Mouse (Mus musculus) heart, embryonic 13.5 days (tissue): ENCODE results near the gene Hk1. TPM values are rescaled to one million over a fixed set of nuclear protein-coding genes. Genes with fewer than 3 reads are reported as not detected.

Experiments
- ATAC-seq: fragments of 200-750 bp; cut with Nextera tagmentation; 2 replicates; pipeline ENCODE4 v1.8.0; 2017; ENCODE audit warnings: moderate TSS enrichment; ENCODE audit not compliant: insufficient number of reproducible peaks, low FRiP score, low TSS enrichment; ENCODE audit errors: extremely low read depth
- H3K27ac ChIP-seq: fragments of 300-500 bp; sonication (generic); replicated peaks from 2 replicates; pipeline ENCODE4 v1.5.1; 2015; ENCODE audit warnings: moderate library complexity, mild to moderate bottlenecking, inconsistent platforms
- H3K27me3 ChIP-seq: fragments of 300-500 bp; sonication (generic); replicated peaks from 2 replicates; pipeline ENCODE4 v1.6.1; 2015; ENCODE audit warnings: mild to moderate bottlenecking, inconsistent platforms
- H3K36me3 ChIP-seq: fragments of 300-500 bp; sonication (generic); 2 replicates; pipeline ENCODE4 v1.6.1; 2015; ENCODE audit warnings: mild to moderate bottlenecking, inconsistent platforms
- H3K4me1 ChIP-seq: fragments of 300-500 bp; sonication (generic); 2 replicates; pipeline ENCODE4 v1.6.1; 2015; ENCODE audit warnings: inconsistent platforms
- H3K4me2 ChIP-seq: fragments of 300-500 bp; sonication (generic); 2 replicates; pipeline ENCODE4 v1.6.1; 2015; ENCODE audit warnings: inconsistent platforms, mild to moderate bottlenecking, moderate library complexity
- H3K4me3 ChIP-seq: fragments of 300-500 bp; sonication (generic); 2 replicates; pipeline ENCODE4 v1.5.1; 2015; ENCODE audit warnings: moderate library complexity, mild to moderate bottlenecking, inconsistent platforms
- H3K9ac ChIP-seq: fragments of 300-500 bp; sonication (generic); 2 replicates; pipeline ENCODE4 v1.6.1; 2015; ENCODE audit warnings: inconsistent platforms, mild to moderate bottlenecking, moderate library complexity
- H3K9me3 ChIP-seq: fragments of 300-500 bp; sonication (generic); 2 replicates; pipeline ENCODE4 v1.6.1; 2016; ENCODE audit warnings: inconsistent platforms
- WGBS: fragments of 180-500 bp; shearing (Covaris S2); methylation state at CpG from one replicate; pipeline ENCODE4 v1.1.7; 2015; ENCODE audit warnings: mixed read lengths; 5-methylcytosine and 5-hydroxymethylcytosine counted together
- polyA plus RNA-seq: library from polyadenylated mRNA; unstranded; fragments of >200 nt; fragmentation: Nextera tagmentation; extraction: Ambion mirVana; gene quantifications from 2 replicates; pipeline ENCODE4 v1.2.1, GENCODE M21; 2015

Gene Hk1
- polyA plus RNA-seq, 1 experiment from 2014 or later, result 163 TPM

DNA sequence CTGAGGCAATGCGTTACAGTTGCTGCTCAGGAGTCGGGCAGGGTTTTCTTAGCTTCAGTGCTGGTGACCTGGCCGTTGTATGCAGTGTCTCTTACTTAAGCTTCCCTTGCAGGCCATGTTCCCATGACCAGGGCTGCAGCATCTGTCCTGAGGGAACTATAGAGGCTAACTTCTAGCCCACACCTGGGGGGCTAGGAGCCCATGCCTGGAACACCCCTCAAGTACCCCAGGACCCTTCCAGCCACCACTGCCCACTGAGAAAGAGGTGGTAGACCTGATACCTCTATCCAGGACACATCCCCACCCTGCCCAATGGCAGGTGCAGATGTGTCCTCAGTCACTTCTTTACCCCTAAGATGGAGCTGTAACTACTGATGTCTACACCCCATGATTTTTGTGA is 38.7 kb downstream of the Hk1 start:
- Histone ChIP-seq H3K9me3 (no peaks in the 10 kb centered on the region), H3K4me1 (peaks cover 49% of the 10 kb centered on the region), H3K4me3 (peak overlapping the region; percentile 96), H3K36me3 (no peaks in the 10 kb centered on the region), H3K27me3 (no peaks in the 10 kb centered on the region), H3K4me2 (peak overlapping the region; percentile 91), H3K27ac (peak overlapping the region; percentile 98), H3K9ac (peak overlapping the region; percentile 97)
- ATAC-seq, result no peak
- WGBS, result 22% methylated on average over 3 of the region's 3 CpGs

DNA sequence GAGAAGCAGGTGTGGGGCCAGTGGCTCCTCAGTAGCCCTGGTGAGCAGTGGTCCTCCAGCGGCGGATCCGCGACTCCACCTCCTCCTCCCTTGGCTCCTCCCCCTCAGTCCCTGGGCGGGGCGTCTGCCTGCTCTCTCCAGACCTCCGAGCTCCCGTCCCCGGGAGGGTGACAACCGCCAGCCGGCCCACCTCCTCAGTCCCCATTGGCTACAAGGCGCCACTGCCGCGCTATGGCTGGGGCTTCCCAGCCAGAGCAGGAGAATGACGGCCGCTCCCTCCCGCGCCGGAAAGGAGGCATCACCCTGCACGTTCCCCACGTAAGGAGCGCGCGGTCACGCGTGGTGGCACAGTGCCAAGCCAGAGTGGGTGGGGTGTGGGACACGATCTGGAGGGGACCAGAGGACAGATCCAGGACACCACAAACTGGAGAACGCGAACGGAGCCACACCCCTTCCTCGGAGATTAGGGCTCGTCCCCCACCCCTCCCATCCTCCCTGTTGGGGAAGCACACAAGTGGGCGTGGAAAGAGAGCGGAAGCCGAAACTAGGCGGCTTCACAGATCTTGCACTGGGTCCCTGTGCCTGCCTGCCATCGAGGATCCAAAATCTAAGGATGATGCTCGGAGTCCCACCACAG is 39.5 kb downstream of the Hk1 start:
- H3K27me3 ChIP-seq, result no peaks in the 10 kb centered on the region
- peak overlapping the region; percentile 96 for H3K4me3 ChIP-seq
- H3K36me3 ChIP-seq, result no peaks in the 10 kb centered on the region
- H3K9ac ChIP-seq, result peak overlapping the region; percentile 97
- peaks cover 57% of the 10 kb centered on the region for H3K4me1 ChIP-seq
- H3K9me3 ChIP-seq, result no peaks in the 10 kb centered on the region
- H3K4me2 ChIP-seq, result peak overlapping the region; percentile 91
- ATAC-seq, result peak; percentile 87
- 0% methylated on average over 38 of the region's 38 CpGs for WGBS
- H3K27ac ChIP-seq, result peak overlapping the region; percentile 98

DNA sequence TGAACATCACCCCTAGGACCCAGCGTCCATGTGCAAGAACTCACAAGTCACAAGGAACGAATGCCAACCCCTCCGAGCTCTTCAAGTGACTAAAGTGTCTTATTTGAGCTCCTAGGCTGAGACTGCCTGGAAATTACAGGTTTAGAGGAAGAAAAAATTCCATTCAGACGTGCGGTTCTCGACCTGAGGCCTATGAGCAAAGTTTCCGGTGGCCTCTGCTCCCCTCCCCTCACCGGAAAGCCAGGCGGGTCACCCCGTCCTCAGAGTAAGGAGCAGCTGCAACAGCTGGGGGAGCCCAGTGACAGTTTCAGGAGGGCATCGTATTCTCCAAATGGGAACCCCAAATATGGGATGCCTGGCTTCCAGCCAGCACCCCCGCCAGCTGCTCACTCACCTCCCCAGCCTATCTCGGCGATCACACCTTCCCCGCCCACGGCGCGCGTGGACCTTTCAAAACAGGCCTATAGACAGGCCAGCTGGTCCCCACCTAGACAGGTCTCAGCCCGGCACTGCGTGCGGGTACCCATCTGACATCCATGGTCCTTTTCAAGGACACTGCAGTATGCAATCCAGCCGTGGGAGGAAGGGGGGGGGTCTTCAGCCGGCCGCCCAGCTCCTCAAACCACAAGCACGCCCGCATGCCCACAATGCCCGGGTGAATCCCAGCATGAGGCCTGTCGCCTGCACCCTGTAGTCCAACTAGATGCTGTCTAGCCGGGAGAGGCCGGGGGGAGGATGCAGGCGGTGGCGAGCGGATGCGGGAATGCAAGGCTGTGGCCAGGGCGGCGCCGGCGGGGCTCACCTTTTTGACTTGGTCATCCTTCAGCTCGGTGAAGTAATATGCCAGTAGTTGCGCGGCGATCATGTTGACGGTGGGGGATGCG is 40.3 kb downstream of the Hk1 start:
- 1% methylated on average over 45 of the region's 45 CpGs for WGBS
- H3K27me3 ChIP-seq, result no peaks in the 10 kb centered on the region
- ATAC-seq, result peak; percentile 0; the same call in 1 of the 2 replicates
- peaks cover 63% of the 10 kb centered on the region for H3K4me1 ChIP-seq
- H3K36me3 ChIP-seq, result no peaks in the 10 kb centered on the region
- peak overlapping the region; percentile 91 for H3K4me2 ChIP-seq
- peak overlapping the region; percentile 98 for H3K27ac ChIP-seq
- peak overlapping the region; percentile 97 for H3K9ac ChIP-seq
- H3K4me3 ChIP-seq, result peak overlapping the region; percentile 96
- no peaks in the 10 kb centered on the region for H3K9me3 ChIP-seq

DNA sequence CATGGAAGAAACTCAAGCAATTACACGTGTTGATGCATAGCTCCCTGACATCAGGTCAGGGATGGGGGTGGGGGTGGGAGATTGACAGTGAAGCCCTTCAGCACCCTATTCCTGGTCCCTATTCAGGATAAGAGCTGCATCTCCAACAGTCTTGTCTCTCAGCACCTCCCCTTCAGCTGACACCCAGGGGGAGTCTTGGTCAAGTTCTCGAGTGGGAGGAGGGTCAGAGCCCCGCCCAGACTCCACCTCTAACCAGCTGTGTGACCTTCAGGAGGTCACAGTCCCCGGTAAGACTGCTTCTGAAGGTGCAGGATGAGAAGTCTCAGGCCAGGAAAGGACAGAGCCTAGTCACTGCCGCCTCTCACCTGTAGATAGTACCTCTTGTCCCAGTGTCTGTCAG is 41.1 kb downstream of the Hk1 start:
- 19% methylated on average over 5 of the region's 5 CpGs for WGBS
- peak overlapping the region; percentile 98 for H3K27ac ChIP-seq
- ATAC-seq, result 0 out of 2 replicates have a peak, but pooled peaks have one; percentile 9

DNA sequence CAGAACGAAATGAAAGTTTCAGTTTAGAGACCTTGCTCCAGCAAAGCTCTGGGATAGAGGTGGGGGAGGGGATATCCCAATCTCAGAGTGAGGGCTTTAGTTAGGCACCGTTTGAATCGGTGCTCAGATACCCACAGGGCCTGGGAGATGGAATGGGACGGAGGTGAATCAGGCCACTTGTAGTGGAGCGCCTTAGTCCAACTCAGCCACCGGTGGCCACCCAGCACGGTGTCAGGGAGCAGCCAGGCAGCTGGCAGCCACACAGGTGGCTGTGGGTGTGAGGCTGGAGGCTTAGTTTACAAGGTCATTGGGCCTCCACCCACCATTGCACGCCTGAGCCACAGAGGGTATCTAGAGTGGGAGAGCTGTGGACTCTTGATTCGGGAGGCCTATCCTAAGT is 41.5 kb downstream of the Hk1 start:
- ATAC-seq, result no peak
- peak overlapping the region; percentile 96 for H3K4me3 ChIP-seq
- peak overlapping the region; percentile 91 for H3K4me2 ChIP-seq
- peaks cover 65% of the 10 kb centered on the region for H3K4me1 ChIP-seq
- WGBS, result 19% methylated on average over 9 of the region's 9 CpGs
- H3K27me3 ChIP-seq, result no peaks in the 10 kb centered on the region
- no peaks in the 10 kb centered on the region for H3K36me3 ChIP-seq
- peak overlapping the region; percentile 97 for H3K9ac ChIP-seq
- H3K27ac ChIP-seq, result peak overlapping the region; percentile 98
- no peaks in the 10 kb centered on the region for H3K9me3 ChIP-seq

More for the DNA sequence above, 41.1 kb downstream of the Hk1 start:
- Histone ChIP-seq H3K9ac (peak overlapping the region; percentile 97), H3K4me1 (peaks cover 61% of the 10 kb centered on the region), H3K27me3 (no peaks in the 10 kb centered on the region), H3K4me2 (peak overlapping the region; percentile 91), H3K4me3 (peak overlapping the region; percentile 96), H3K9me3 (no peaks in the 10 kb centered on the region), H3K36me3 (no peaks in the 10 kb centered on the region)

DNA sequence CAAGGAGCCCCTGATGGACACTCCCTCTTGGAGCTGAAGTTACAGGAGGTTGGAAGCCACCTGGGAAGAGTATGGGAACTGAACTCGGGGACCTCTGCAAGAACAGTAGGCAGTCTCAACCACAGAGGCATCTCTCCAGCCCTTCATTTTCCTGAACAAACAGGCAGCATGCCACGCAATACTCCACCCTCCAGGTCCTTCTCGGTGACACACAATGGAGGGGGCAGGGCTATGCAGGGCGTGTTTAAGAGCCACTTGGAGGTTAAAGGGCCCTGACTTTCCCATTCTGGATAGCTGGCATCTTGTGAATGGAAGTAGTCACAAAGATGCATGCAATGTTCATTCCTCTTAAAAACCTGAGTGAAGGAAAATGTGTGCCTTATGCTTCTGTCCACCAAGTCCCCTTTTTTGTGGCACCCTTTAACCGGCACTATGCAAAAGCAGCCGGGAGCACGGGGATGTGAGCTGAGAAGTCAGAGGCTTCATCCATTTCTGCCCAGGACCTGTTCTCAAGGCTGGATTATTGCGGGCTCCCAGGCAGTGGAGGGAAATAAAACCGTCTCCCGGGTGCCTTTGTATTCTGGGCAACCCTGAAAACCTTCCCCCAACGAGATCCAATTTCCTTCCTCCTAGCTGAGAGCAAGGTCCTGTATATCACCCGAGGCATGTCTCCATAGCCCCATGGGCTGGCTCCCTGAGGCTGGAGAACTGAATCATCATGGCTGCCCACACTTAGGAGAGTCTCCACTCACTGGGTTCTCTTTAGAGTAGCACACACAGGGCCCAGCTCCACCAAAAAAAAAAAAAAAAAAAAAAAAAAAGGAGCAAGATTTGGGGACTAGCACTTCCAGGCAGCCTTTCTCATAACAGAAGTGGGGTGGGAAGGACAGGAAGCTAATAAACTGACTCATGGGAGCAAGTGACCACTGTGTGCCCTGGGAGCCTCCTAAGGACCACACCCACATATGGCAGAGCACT is 42.8 kb downstream of the Hk1 start:
- ATAC-seq, result no peak
- peak overlapping the region; percentile 98 for H3K27ac ChIP-seq
- H3K27me3 ChIP-seq, result no peaks in the 10 kb centered on the region
- H3K4me2 ChIP-seq, result peak overlapping the region; percentile 91
- peaks cover 78% of the 10 kb centered on the region for H3K4me1 ChIP-seq
- no peaks in the 10 kb centered on the region for H3K9me3 ChIP-seq
- peak overlapping the region; percentile 31 for H3K4me3 ChIP-seq
- H3K36me3 ChIP-seq, result no peaks in the 10 kb centered on the region
- peak overlapping the region; percentile 97 for H3K9ac ChIP-seq
- WGBS, result 34% methylated on average over 12 of the region's 12 CpGs

DNA sequence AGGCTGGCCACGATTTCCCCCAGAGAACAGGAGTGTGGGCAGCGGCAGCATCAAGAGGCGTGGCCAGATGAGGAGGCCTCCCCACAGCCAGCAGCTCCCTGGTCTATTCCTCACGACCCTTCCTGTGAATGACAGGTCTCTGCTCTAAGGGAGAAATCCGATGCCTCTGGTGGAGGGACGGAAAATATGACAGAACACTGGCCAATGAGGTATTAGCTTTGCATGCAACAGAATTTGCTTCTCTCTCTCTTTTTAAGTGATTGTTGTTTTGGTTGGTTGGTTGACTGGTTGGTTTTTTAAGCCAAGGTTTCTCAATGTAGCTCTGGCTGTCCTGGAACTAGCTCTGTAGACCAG is 44.3 kb downstream of the Hk1 start:
- peaks cover 88% of the 10 kb centered on the region for H3K4me1 ChIP-seq
- peak overlapping the region; percentile 98 for H3K27ac ChIP-seq
- H3K27me3 ChIP-seq, result no peaks in the 10 kb centered on the region
- 7% methylated on average over 6 of the region's 6 CpGs for WGBS
- ATAC-seq, result no peak
- peak overlapping the region; percentile 8 for H3K4me3 ChIP-seq
- H3K9me3 ChIP-seq, result no peaks in the 10 kb centered on the region
- peak overlapping the region; percentile 91 for H3K4me2 ChIP-seq
- H3K36me3 ChIP-seq, result no peaks in the 10 kb centered on the region
- peak overlapping the region; percentile 97; the same call in 1 of the 2 replicates for H3K9ac ChIP-seq

DNA sequence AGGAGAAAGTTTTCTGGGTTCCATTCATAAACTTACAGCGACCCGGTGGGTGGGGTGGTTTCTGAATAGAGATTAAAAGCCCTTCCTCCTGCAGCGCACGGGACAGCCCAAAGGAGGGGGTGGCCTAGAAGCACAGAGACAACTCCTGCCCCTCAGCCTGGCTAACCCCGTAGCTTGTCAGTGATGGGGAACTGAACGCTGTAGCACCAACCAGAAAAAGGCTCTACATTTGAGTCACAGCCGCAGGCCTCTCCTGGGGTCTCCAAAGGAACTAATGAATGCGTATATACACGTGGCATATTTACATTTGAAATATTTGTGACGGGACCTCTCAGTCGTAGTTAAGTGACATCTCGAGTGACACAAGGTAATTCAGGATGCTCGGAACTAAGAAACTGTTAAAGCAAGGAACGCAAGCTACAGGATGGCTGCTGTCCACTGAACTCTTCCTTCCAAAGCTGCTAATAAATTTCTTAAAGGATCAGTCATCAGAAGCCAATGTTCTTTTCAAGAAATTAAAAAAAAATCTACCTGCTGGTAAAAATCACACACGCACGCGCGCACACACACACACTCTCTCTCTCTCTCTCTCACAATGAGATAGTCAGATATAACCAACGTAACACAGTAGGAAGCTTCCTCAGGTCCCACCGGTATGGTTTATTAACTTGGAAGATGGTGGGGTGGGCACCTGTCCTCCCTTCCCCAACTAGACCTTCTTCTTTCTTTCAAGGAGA is 44.9 kb downstream of the Hk1 start:
- no peaks in the 10 kb centered on the region for H3K9me3 ChIP-seq
- no peak for ATAC-seq
- H3K36me3 ChIP-seq, result no peaks in the 10 kb centered on the region
- H3K4me2 ChIP-seq, result peak overlapping the region; percentile 91
- peak overlapping the region; percentile 98 for H3K27ac ChIP-seq
- peak overlapping the region; percentile 8 for H3K4me3 ChIP-seq
- H3K9ac ChIP-seq, result peak overlapping the region; percentile 67
- H3K4me1 ChIP-seq, result peaks cover 94% of the 10 kb centered on the region
- H3K27me3 ChIP-seq, result no peaks in the 10 kb centered on the region
- 49% methylated on average over 20 of the region's 20 CpGs for WGBS

DNA sequence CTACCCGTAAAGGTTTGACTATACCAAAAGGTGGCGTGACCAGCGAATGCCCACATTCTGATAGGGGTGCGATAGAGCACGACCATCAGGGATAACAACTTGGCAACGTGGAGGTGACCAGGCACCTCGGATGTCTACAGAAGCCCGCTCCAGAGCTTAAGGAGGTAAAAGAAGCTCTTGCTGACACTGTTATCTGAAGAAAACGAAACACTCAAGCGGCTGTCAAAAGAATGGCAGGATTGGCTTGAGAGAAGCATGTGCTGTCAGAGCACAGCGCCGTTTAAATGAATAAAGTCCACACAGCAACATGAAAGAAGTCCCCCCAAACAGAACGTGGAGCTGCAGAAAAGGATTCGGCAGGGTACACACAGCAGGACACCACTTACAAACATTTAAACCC is 46.4 kb downstream of the Hk1 start:
- Histone ChIP-seq H3K27me3 (no peaks in the 10 kb centered on the region), H3K9ac (peak overlapping the region; percentile 81), H3K27ac (peak overlapping the region; percentile 93), H3K4me3 (peak overlapping the region; percentile 38), H3K4me1 (peaks cover 98% of the 10 kb centered on the region), H3K9me3 (no peaks in the 10 kb centered on the region), H3K36me3 (no peaks in the 10 kb centered on the region; the same call in 1 of the 2 replicates), H3K4me2 (peak overlapping the region; percentile 68)
- ATAC-seq, result no peak
- 36% methylated on average over 14 of the region's 14 CpGs for WGBS

DNA sequence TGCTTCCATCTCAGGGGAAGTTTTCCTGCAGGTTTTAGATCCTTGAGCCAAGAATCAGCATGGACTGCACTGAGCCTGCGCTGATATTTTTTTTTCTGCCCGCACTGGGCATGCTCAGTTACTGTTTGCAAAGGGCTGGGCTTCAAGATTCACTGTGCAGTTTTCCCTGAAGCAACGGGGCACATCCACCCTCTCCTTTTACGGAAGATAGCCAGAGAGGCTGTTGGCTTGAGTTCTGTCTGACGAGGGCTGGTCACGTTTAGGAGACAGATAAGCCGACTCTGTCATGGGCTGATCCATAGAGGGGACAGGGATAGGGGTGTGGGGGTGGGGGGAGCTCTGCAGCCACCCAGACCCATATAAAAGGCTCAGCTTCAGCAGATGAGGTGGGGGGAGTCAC is 47.2 kb downstream of the Hk1 start:
- H3K27me3 ChIP-seq, result no peaks in the 10 kb centered on the region
- ATAC-seq, result peak; percentile 63
- peak overlapping the region; percentile 81 for H3K9ac ChIP-seq
- no peaks in the 10 kb centered on the region for H3K9me3 ChIP-seq
- peak overlapping the region; percentile 68 for H3K4me2 ChIP-seq
- H3K36me3 ChIP-seq, result no peaks in the 10 kb centered on the region; the same call in 1 of the 2 replicates
- H3K4me1 ChIP-seq, result peaks cover 98% of the 10 kb centered on the region
- peak overlapping the region; percentile 38 for H3K4me3 ChIP-seq
- H3K27ac ChIP-seq, result peak overlapping the region; percentile 93
- 9% methylated on average over 7 of the region's 7 CpGs for WGBS
